Mouse (Mus musculus): Measurements from ENCODE around the gene Naa20. TPM values are rescaled to one million over a fixed set of nuclear protein-coding genes. Genes with fewer than 3 reads are reported as not detected.
"Not testable (repeated sequence)": the region's sequence is repeated elsewhere in the genome, so short reads cannot be mapped to it uniquely, and the experiment has no call there.

Gene Naa20
- total RNA-seq, 2 experiments from 2014 or later, result 54.9 to 55.0 TPM

GRCm38 (mm10) chr2:145884036-145884912 lies 17.6 kb upstream of the Naa20 start:
- intact Hi-C loops (cut with DNase I), result no loop called here
- DNase-seq, result peak in 1 of 2 experiments; percentile 37

GRCm38 (mm10) chr2:145884913-145885785 lies 16.8 kb upstream of the Naa20 start:
- DNase-seq, result peak; percentile 56 to 65
- intact Hi-C loops (cut with DNase I), result no loop called here

GRCm38 (mm10) chr2:145887937-145888765 lies 13.7 kb upstream of the Naa20 start:
- DNase-seq, result peak; percentile 57 to 58
- intact Hi-C loops (cut with DNase I), result no loop called here

- no peak for DNase-seq
- intact Hi-C loops (cut with DNase I), result no loop called here
Observed at GRCm38 (mm10) chr2:145888766-145889480, 13.0 kb upstream of the Naa20 start.

GRCm38 (mm10) chr2:145890571-145890970 lies 11.3 kb upstream of the Naa20 start:
- no peak for DNase-seq
- intact Hi-C loops (cut with DNase I), result no loop called here

DNA sequence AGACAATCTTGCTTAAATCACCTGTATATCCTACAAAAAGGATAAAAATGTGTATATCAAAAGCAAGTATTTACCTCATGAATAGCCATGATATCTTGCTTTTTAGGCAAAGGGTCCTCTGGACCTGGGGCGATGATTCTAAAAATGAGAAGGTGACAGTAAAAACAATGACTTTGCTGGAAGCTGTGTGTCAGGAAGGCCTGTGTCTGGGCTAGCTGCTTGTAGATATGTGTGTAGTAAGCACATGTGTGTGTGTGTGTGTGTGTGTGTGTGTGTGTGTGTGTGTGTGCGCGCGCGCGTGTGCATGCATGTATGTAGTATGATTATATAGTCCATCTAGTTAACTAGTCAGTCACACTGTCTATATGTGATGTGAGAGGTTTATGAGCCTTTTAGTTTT lies 8.1 kb upstream of the Naa20 start:
- no peak for DNase-seq
- intact Hi-C loops (cut with DNase I), result no loop called here

- no peak for DNase-seq
- intact Hi-C loops (cut with DNase I), result no loop called here
Observed at GRCm38 (mm10) chr2:145898106-145898505, 3.8 kb upstream of the Naa20 start.

- not testable (repeated sequence) for DNase-seq
Observed at GRCm38 (mm10) chr2:145900318-145900717, 1.6 kb upstream of the Naa20 start.

DNA sequence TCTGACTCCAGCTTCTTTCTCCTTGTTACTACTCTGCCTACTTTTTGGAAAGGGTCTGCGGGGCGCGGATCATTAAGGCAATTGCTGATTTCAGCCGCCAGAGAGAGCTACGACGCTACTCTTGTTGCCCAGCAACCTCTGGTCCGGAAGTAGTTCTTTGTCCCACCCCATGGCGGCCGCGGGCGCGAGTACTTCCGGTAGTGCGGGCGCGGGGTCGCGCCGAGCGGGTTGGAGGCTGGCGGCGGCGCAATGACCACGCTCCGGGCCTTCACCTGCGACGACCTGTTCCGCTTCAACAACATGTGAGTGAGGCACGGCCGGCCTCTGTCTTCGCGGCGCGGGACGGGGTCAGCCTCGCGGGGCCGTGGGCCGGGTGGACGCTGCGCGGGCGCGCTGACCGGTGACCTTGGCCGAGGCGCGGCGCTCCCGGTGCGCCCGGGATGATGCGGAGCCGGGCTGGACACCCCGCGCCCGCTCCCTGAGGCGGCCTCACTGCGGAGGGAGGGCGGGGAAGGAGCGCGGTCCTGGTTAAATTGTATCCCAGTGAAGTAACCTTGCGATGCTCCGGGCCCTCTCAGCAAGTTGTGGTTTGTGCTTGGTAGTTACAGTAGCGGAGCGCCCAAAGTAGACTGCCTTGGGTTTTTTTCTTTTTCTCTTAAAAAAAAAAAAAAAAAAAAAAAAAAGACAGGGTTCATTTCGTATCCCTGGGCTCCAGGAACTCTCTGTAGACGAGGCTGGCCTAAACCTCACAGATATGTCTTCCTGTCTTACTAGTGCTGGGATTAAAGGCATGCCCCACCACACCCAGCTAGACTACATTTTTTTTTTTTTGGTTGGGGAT lies 1.4 kb downstream of the Naa20 start:
- peak; percentile 84 to 85 for DNase-seq
- intact Hi-C loops (cut with DNase I), result no loop called here

More at GRCm38 (mm10) chr2:145900318-145900717, 1.6 kb upstream of the Naa20 start:
- intact Hi-C loops (cut with DNase I), result not testable (repeated sequence)

GRCm38 (mm10) chr2:145903983-145904616 lies 2.2 kb downstream of the Naa20 start:
- intact Hi-C loops (cut with DNase I), result no loop called here
- DNase-seq, result no peak

- intact Hi-C loops (cut with DNase I), result loop anchor here (5.0 kb wide), 1 partner anchor 208 kb away; no protein-coding TSS in a partner anchor
- no peak for DNase-seq
Observed at GRCm38 (mm10) chr2:145905156-145905555, 3.3 kb downstream of the Naa20 start.

DNA sequence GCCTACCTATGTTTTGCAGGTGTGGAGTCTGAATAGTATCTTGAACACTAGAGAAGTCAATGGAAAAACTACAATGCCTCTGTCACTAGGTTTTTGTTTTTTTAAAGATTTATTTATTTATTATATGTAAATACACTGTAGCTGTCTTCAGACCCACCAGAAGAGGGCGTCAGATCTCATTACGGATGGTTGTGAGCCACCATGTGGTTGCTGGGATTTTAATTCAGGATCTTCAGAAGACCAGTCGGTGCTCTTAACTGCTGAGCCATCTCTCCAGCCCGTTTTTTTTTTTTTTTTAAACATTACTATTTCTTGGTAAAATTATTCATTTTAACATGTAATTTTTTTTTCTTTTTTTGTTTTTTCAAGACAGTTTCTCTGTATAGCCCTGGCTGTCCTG lies 4.0 kb downstream of the Naa20 start:
- not testable (repeated sequence) for DNase-seq
- intact Hi-C loops (cut with DNase I), result loop anchor here (5.0 kb wide), 1 partner anchor 209 kb away; no protein-coding TSS in a partner anchor

DNA sequence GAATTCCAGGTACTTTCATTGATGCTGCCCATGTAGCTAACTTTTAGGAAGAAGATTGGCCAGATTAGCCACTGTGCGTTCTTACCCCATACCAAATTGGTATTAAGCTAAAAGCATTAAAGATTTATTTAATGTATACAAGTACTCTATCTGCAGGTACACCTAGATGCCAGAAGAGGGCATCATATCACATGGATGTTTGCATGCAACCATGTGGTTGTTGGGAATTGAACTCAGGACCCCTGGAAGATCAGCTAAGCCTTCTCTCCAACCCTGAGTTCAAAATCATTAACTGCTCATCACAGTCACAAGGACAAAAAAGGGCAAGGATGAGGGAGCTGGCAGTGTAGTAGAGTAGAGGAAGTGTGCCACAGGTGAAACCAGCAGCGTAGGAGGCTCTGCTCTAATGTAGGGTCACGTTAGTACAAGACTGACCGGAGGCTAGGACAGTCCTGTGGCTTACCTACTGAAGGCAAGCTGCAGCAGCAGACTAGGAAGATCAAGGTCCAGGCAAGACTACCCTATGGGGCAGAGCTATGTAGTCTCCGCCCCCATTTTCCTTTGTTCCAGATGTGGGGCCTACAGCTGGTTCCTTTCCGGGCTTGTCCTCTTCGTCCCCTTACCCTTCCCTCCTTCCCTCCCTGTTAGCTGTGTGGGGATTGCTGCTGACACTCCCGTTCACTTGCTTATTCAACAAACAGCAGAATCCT lies 19.2 kb downstream of the Naa20 start:
- no peak for DNase-seq
- intact Hi-C loops (cut with DNase I), result no loop called here

DNA sequence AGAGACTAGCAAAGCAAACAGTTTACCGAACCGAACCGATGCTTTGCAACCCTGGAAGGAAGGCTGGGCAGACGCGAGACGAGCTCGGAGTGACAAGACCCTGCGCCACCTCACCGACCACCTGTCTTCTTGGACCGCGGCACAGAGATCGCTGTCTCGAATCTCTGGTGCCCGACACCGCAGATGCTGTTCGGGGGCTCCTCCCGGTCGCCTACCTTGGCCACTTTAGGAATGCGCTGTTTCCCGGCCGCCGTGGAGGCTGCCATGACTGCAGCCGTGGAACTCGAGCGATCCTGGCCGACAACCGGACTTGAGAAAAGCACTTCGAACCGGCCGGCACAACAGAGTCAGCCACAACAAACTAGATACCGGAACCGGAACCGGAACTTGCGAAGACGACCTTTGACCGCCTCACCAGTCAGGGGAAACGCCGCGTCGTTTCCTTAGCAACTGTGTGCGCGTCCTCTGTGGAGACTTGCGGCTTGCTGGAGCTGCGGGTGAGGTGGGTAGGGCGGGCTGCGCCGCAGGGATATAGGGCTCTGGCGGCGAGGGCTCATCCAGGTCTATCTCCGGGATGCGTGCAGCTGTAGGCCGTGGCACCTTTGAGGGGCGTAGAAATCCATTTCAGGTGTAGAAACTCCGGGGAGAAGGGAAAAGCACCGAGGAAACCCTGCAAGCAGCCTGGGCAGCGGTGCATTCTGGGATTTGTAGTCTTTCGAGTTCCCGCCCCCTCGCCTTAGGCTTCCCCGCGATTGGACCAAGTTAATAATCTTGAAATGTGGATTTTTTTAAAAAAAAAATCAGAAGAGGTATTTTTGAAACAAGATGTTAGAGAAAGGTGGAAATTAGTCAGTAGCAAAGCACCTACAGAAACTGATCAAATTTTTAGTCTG lies 32.7 kb downstream of the Naa20 start, which contains the start of the genes Cfap61 and Crnkl1:
Cfap61 (plus strand) TSS at position 446 of the 893 bp plus-strand sequence.
Crnkl1 (minus strand) TSS at position 676 of the 893 bp plus-strand sequence.
- DNase-seq, result peak; percentile 85 to 93
- intact Hi-C loops (cut with DNase I), result no loop called here

DNA sequence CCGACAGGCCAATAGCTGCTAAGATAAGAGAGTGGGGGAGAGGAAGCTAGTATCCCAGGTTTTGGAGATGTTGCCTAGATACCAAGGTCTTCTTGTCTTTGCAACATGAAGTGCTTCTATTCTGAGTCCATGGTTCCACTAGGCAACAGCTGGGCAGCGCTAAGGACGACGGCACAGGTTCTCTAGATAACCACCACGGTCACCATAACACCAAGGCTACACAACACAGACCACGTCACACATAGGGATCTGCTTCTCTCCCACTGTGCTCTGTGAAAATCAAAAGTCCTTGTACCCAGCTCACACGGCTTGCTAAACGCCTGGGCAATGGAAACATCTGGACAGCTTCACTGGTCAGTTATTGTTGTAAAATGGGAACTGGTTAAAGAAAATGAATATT lies 35.1 kb downstream of the Naa20 start:
- DNase-seq, result no peak
- intact Hi-C loops (cut with DNase I), result no loop called here

DNA sequence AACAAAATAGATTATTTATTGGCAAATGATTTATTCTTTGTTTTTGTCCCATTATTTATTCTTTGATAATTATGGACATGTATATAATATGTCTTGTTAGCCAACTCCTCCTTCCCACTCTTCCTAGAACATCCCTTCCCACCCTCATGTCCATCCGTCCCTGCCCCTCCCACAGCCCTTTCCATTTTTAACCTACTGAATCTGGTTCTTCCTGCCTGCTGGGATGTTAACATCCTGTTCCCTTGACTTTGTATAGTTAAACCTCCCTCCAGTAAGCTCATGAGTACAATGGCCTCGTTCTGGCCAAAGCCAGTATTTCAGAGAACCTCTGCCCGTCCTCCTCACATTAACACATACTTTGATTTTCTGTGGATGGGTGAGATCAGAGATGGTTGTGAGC lies 39.5 kb downstream of the Naa20 start:
- intact Hi-C loops (cut with DNase I), result no loop called here

More for the DNA sequence above, 39.5 kb downstream of the Naa20 start:
- DNase-seq, result no peak
